Mouse (Mus musculus) hindbrain, postnatal 0 days (tissue): ENCODE measurements at regions not wholly inside any gene's neighbourhood (a gene's known extent, or its start where the extent isn't known, plus 50 kb on each side); places are given as distances from the start of the nearest gene placed in this dataset.
A peak's percentile ranks its signal among the peaks of the same experiment; 100 is the strongest.

Experiments
- ATAC-seq: fragments of 200-750 bp; cut with Nextera tagmentation; 2 replicates; pipeline ENCODE4 v1.8.0; 2017; ENCODE audit warnings: mild to moderate bottlenecking, moderate TSS enrichment, moderate library complexity
- DNase-seq: peaks from one replicate; pipeline ENCODE4 v3.0.0-alpha.2; 2015; ENCODE audit warnings: low spot score
- H3K27ac ChIP-seq: fragments of 300-500 bp; sonication (generic); 2 replicates; pipeline ENCODE4 v1.5.1; 2014; ENCODE audit warnings: mild to moderate bottlenecking
- H3K27me3 ChIP-seq: fragments of 300-500 bp; sonication (generic); 2 replicates; pipeline ENCODE4 v1.6.1; 2014; ENCODE audit warnings: low read length, mixed read lengths; ENCODE audit not compliant: insufficient read depth
- H3K36me3 ChIP-seq: fragments of 300-500 bp; sonication (generic); 2 replicates; pipeline ENCODE4 v1.6.1; 2014; ENCODE audit warnings: low read length, mixed read lengths; ENCODE audit not compliant: insufficient read depth
- H3K4me1 ChIP-seq: fragments of 300-500 bp; sonication (generic); 2 replicates; pipeline ENCODE4 v1.6.1; 2014; ENCODE audit warnings: antibody characterized with exemption, low read length, mixed read lengths; ENCODE audit not compliant: insufficient read depth
- H3K4me2 ChIP-seq: fragments of 300-500 bp; sonication (generic); 2 replicates; pipeline ENCODE4 v1.6.1; 2014; ENCODE audit warnings: low read depth, mild to moderate bottlenecking, low read length, moderate library complexity, mixed read lengths
- H3K4me3 ChIP-seq: fragments of 300-500 bp; sonication (generic); 2 replicates; pipeline ENCODE4 v1.5.1; 2014; ENCODE audit warnings: low read length
- H3K9ac ChIP-seq: fragments of 300-500 bp; sonication (generic); replicated peaks from 2 replicates; pipeline ENCODE4 v1.6.1; 2014; ENCODE audit warnings: mild to moderate bottlenecking, low read length, moderate library complexity, mixed read lengths
- H3K9me3 ChIP-seq: fragments of 300-500 bp; sonication (generic); 2 replicates; pipeline ENCODE4 v1.6.1; 2016; ENCODE audit warnings: low read length, mixed read lengths
- CTCF ChIP-seq: IDR thresholded peaks from 2 replicates; pipeline ENCODE4 v1.5.1; 2016; ENCODE audit warnings: antibody characterized with exemption, control low read depth, low read depth
- WGBS: fragments of 180-500 bp; shearing (Covaris S2); extraction: QIAGEN DNeasy Blood & Tissue Kit; methylation state at CpG from one replicate; pipeline ENCODE4 v1.1.7; 2014; 5-methylcytosine and 5-hydroxymethylcytosine counted together

- no peak for TF ChIP-seq CTCF
- ATAC-seq (no peak), DNase-seq (no peak)
- Histone ChIP-seq H3K4me1 (no peaks in the 10 kb centered on the region), H3K4me3 (no peak overlapping the region), H3K9ac (no peak overlapping the region), H3K36me3 (no peaks in the 10 kb centered on the region), H3K9me3 (no peaks in the 10 kb centered on the region), H3K27ac (no peak overlapping the region), H3K27me3 (peaks cover 16% of the 10 kb centered on the region), H3K4me2 (no peak overlapping the region)
- 85% methylated on average over 1 of the region's 1 CpGs for WGBS
Observed at GRCm38 (mm10) chr6:100151447-100151846, 135.8 kb downstream of the Rybp start.

GRCm38 (mm10) chr6:100150703-100151208, 136.5 kb downstream of the Rybp start:
- TF ChIP-seq CTCF = 0 out of 2 replicates have a peak, but pooled peaks have one; percentile 25
- DNase-seq = no peak
- peaks cover 16% of the 10 kb centered on the region for H3K27me3 ChIP-seq
- H3K9me3 ChIP-seq = no peaks in the 10 kb centered on the region
- no peak overlapping the region for H3K27ac ChIP-seq
- no peak overlapping the region for H3K4me2 ChIP-seq
- 77% methylated on average over 6 of the region's 6 CpGs for WGBS
- ATAC-seq = no peak
- no peak overlapping the region for H3K9ac ChIP-seq
- H3K4me1 ChIP-seq = no peaks in the 10 kb centered on the region; the same call in 1 of the 2 replicates
- H3K36me3 ChIP-seq = no peaks in the 10 kb centered on the region
- H3K4me3 ChIP-seq = no peak overlapping the region

- DNase-seq (peak; percentile 48), ATAC-seq (no peak)
- Histone ChIP-seq H3K4me2 (no peak overlapping the region), H3K27me3 (peaks cover 16% of the 10 kb centered on the region), H3K27ac (no peak overlapping the region), H3K36me3 (no peaks in the 10 kb centered on the region), H3K9ac (no peak overlapping the region), H3K4me3 (no peak overlapping the region), H3K4me1 (peaks cover 5% of the 10 kb centered on the region), H3K9me3 (no peaks in the 10 kb centered on the region)
- 59% methylated on average over 5 of the region's 5 CpGs for WGBS
- no peak for TF ChIP-seq CTCF
Observed at GRCm38 (mm10) chr6:100149458-100149852, 137.8 kb downstream of the Rybp start.

GRCm38 (mm10) chr6:100148751-100149457, 138.4 kb downstream of the Rybp start:
- no peaks in the 10 kb centered on the region for H3K36me3 ChIP-seq
- DNase-seq = no peak
- H3K27me3 ChIP-seq = peaks cover 13% of the 10 kb centered on the region; the same call in 1 of the 2 replicates
- no peak for ATAC-seq
- no peak overlapping the region for H3K9ac ChIP-seq
- no peak overlapping the region for H3K4me2 ChIP-seq
- TF ChIP-seq CTCF = no peak
- peaks cover 10% of the 10 kb centered on the region for H3K4me1 ChIP-seq
- H3K9me3 ChIP-seq = no peaks in the 10 kb centered on the region
- WGBS = 68% methylated on average over 4 of the region's 4 CpGs
- no peak overlapping the region for H3K4me3 ChIP-seq
- no peak overlapping the region for H3K27ac ChIP-seq

GRCm38 (mm10) chr6:100146360-100146935, 140.8 kb downstream of the Rybp start:
- H3K9ac ChIP-seq = no peak overlapping the region
- H3K36me3 ChIP-seq = no peaks in the 10 kb centered on the region
- DNase-seq (peak; percentile 34), ATAC-seq (no peak)
- no peak for TF ChIP-seq CTCF
- no peak overlapping the region for H3K4me3 ChIP-seq
- H3K4me2 ChIP-seq = no peak overlapping the region
- H3K27ac ChIP-seq = no peak overlapping the region
- 29% methylated on average over 5 of the region's 5 CpGs for WGBS
- peaks cover 10% of the 10 kb centered on the region; the same call in 1 of the 2 replicates for H3K27me3 ChIP-seq
- peaks cover 18% of the 10 kb centered on the region for H3K4me1 ChIP-seq
- H3K9me3 ChIP-seq = no peaks in the 10 kb centered on the region

- DNase-seq = no peak
- no peak overlapping the region for H3K27ac ChIP-seq
- no peak for ATAC-seq
- H3K4me1 ChIP-seq = peaks cover 18% of the 10 kb centered on the region
- no peak for TF ChIP-seq CTCF
- no peak overlapping the region for H3K4me2 ChIP-seq
- peaks cover 11% of the 10 kb centered on the region; the same call in 1 of the 2 replicates for H3K27me3 ChIP-seq
- no peaks in the 10 kb centered on the region for H3K36me3 ChIP-seq
- 76% methylated on average over 2 of the region's 2 CpGs for whole genome bisulfite sequencing
- no peaks in the 10 kb centered on the region for H3K9me3 ChIP-seq
- H3K4me3 ChIP-seq = no peak overlapping the region
- no peak overlapping the region for H3K9ac ChIP-seq
Observed at GRCm38 (mm10) chr6:100145869-100146268, 141.4 kb downstream of the Rybp start.
